Mouse (Mus musculus): Measurements from ENCODE around the gene A730049H05Rik.

Gene A730049H05Rik

DNA sequence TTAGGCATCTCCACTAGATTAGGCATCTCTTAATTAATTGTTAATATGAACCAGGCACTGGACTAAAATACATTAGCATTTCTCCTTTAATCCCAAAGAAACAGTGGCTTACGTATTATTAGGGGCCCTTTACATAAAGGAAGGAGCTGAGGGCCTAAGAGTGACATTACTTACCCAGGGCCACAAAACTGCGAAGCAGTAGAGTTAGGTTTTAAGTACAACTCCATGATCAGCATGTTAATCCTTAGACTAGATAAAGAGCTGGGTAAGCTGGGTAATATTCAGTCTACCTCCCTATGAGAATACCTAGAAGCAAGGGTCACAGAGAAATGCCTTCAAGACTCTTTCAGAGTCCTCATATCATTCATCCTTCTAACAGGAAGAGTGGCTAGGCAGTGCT, 12.9 kb downstream of the A730049H05Rik start:
- no peak for DNase-seq

DNA sequence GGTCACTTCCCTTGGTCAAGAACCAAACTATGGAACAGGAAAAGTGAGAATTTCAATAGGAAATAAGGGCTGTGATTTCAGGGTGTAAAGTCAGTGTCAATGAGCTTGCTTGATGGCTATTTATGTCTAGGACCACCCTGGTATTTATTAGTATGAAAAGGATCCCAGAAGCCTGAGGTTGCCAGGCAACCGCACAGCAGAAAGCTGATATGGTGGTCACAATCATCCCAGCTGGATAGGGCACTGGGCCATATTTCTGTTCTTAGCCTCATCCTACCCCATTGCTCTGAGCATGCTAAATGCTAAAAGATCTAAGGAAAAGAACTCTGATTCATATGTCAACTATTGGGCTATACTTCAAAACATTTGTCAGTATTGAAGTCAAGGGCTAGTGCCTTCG, 14.8 kb downstream of the A730049H05Rik start:
- DNase-seq = no peak

DNA sequence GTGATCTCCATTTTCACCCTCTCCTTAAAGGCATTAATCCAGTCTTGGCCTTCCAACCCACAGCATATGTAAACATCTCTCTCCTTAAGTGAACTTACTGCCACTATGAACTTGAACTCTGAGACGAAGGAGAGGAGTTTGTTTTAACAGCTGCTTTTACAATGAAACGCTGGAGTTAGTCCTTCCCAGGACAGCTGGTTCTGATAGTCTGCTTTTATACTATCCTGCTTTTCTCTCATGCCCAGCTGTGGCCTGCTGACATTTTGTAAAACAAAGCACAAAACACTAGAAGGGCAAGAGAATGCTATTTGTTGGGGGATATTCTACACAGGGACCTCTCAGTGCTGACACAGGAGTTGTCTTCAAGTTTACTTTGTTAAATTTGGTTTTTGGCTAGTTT, 25.7 kb downstream of the A730049H05Rik start:
- DNase-seq = no peak

DNA sequence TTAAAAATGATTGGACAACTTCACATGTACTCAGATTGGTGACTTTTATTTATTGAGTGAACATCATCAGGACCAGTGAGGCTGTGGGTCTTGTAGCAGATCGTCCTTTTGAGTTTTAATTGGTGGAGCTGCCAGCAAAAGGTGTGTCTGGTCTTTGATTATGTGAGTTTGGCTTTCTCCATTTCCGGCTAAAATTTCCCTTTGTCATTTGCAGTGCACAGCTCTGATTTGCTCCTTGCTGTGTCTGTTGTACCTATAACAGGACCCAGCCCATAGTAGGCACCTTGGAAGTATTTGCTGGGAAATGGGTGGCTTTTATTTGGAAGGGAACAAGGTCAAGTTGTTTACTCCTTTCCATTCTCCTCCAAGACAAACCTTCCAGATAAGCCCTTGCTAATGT, 27.2 kb downstream of the A730049H05Rik start:
- DNase-seq = no peak

DNA sequence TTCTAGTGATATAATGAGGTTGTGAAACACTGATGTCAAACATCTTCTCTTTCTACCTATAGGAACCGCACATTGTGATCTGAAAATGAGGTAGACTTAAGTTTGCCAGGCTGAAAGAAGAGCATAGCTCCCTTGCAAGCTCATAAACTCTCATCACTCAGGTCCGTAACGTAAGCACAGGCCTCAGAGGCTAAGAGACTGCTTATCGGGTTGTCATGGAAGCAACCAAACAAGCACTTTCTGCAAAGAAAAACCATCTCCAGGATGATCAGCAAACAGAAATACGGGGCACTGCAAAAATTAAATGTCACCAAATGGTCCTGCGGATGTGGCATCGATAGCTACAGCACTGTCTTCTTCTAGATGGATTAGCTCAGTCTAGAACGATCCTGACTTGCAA, 29.6 kb downstream of the A730049H05Rik start:
- DNase-seq = no peak

DNA sequence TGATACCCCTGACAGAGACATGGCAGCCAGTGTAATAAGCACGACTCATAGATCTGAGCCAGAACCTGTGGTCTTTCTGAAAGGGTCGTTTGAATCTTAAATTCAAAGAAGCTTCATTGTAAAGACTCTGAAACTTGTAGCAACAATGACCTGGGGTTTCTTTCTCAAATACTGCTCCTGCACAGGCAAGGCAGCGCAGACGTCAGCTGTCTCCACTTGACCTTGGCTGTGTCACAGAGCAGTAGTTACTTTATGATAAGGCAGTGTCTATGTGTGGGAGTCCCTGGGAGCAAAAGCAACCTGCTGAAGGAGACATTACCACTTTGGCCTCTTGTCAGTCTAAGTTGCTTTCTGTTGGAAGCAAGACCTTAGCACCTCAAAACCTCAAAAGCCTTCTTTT, 30.3 kb downstream of the A730049H05Rik start:
- DNase-seq = no peak

DNA sequence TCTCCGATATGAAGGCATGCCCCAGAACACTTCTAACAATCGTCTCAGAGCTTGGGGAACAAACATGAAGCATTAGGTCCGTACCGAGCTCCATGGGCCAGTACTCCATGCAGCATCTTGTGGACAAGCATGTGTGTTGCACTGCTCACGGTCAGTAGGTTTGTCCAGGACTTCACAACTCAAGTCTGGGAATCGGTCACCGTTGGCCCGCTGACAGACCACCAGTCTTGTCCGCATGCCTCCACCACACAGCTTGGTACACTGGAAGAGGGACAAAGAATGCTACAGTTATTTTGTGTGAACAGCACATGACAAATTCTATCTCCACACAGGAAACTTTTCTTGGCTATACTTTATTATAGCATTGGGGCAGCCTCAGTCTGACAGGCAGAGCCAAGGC, 32.9 kb downstream of the A730049H05Rik start:
- no peak for DNase-seq

DNA sequence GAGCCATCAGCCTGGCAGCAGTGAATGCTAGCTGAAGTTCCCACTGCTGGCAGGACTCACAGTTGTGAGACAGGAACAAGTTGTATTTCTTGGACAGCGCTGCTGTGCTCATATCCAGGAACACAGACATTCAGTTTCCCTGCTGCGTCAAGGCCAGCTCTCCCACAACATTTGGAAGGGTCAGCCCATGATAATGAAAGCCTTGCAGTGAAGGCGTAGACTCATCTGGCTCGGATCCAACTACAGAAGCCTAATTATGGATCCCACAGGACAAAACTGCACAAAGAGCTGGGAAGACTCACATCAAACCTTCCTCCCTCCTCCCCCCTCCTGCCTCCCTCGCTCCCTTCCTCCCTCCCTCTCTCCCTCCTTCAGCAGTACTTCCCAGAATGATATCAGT, 34.0 kb downstream of the A730049H05Rik start:
- peak; percentile 86 for DNase-seq

DNA sequence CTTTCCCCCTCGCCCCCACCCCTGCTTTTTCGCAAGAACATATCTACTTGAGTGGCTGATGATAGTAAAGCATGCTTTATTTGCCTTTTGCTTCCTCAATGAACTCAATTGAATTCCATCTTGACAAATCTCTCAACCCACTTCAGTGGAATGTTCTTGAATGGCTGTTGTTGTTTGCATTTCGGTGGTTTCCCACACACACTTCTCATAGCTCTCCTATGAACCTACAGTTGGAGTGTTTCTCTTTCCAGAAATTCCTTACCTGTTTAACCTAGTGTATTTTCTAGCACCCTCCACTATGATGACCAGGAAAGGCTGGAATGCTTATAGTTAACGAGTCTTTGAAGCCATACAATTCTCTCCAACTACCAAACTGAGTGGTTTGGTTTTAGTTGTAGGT, 38.6 kb downstream of the A730049H05Rik start:
- DNase-seq = no peak

DNA sequence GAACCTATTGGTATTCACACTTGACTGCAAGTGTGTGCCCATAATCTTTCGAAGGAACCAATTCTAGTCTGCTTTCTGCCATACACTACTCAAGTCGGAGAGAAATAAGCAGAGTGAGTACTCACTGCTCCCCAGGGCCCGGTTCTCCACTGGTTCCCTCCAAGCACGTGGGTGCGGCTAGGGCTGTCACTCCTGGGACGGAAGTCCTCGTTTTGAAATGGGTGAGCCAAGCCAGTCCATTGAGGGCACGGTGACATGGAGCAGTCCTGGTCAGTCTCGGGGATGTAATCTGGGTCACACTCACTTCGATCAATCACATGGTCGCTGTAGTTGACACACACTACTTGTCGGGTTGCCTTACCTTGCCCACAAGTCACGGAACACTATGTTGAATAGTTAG, 41.5 kb downstream of the A730049H05Rik start:
- DNase-seq = no peak

DNA sequence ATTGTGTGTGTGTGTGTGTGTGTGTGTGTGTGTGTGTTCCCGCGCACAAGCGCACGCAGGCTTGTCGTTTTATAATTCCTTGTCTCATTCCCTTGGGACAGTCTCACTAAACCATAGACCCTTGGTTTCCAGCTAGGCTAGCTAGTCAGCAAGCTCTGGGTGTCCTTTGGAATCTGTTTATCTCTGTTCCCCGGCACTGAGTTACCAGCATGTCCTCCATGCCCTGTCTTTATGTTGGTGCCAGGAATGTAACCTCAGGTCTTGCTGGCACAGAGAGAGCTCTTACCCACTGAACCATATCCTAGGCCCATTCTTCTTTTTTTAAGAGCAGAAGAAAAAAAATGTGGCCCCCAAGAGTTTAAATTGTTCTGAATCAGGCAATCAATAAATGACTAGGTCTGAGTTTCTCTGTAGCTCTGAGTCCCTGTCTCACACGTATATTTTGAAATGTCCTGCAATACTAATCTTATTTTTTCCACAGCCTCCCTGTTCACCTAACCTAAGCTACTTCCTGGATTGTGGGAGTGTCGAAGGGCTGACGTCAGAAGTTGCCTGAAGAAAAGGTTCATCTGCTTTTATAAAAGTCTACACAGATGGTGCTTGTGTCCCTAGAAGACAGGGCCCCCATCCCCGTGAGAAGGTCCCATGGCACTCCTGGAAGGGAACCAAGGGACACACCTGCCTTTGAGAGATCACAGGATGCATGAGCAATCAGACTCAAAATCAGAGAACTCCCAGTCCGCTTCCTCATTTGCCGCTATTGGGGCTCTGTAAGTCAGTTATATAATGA, 42.6 kb downstream of the A730049H05Rik start:
- no peak for DNase-seq

DNA sequence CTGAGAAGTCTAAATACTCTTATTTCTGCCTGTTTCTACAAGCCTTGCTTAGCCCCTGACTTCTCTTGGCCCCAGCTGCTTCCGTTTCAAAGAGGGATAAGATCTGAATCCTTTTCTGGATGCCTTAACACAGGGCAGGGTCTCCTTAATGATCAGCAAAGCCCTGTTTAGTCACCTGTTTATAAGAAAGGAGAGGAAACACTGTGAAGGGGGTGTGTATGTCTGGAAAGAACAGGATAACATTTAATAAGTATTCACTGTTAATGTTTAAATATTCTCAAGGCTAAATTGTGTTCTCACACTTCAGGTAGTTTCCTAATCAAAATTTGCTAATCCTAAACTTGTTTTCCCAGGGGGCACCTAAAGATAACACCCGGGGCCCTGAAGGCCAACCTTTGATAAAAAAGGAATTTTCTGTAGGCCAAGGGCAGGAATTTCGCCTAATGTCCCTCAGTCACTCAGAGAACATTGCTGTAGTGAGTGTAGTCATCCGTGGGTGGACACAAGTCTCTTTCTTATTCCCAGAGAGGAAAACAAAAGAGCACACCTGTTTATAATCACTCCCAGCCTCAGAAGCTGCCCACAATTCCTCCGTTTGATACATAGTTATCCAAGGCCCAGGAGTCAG, 44.1 kb downstream of the A730049H05Rik start:
- no peak for DNase-seq

DNA sequence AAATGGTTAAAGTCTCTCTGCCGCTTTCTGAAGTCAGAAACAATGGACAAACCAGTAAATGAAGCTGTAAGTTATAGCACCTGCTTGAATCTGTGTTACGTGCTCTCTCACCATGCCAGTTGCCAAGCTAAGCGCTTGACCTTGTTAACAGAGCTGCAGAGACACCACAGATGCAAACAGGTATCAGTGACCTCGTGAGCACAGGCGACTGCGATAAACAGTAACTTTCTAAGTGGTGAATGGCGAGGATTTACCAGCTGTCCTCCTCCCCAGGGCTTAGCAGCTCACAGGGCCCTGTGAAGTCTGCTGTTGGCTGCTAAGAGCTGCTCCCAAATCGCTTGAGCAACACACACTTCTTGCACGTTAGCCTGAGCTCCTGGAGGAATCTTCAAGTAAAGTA, 46.3 kb downstream of the A730049H05Rik start:
- no peak for DNase-seq

DNA sequence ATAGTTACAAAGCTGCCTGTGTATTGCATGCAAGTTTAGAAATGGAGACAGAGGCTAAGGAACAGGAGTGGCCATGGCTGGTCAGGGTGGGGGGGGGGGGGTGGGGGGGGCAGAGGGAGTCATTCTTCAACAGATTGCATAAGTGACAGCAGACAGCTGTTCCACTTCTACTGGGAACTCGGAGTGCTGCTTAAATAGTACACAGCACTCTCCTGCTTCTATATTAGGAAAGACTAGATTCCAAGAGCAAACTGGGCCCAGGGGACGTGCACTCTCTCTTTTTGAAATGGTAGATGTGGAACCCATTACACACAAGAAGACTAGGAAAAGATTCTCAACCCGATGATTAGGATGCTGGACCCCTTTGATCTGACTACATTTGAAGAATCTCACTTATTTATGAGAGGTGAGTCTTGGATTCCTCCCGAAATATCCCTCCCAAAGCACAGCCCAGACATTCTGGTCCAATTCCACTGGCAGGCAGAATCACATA, 52.9 kb downstream of the A730049H05Rik start, which contains the start of gene Gm15737:
Gene Gm15737, plus strand, starts transcription at position 269 of the 493 bp plus-strand sequence.
- DNase-seq = no peak

DNA sequence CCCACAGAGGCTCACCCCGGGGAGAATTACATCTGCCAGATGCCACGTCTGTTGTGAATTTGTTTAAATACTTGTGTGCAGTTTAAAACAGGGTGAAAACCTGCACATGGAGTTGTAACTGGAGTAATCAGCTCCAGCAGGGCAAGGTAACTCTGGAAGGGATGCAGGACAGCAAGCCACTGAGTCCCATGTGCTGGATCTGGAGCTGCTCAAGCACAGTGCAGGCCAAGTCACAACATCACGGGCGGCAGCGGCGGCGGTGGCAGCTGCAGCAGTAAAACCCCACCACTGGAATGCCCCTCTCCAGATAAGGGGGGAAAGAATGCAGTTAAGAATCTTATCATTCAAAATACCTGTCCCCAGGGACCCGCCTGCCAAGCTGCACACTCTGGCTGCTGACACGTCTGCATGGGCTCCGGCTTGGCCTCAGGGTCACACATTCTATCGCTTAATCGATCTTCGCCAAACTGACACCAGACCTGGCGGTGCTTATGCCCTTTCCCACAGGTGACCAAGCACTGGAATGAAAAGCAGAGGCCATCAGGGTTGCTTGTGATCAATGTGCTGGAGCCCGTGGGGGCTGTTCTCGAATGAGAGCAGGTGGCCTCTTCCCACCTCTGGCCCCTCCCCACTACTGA, 53.4 kb downstream of the A730049H05Rik start:
- DNase-seq = no peak

DNA sequence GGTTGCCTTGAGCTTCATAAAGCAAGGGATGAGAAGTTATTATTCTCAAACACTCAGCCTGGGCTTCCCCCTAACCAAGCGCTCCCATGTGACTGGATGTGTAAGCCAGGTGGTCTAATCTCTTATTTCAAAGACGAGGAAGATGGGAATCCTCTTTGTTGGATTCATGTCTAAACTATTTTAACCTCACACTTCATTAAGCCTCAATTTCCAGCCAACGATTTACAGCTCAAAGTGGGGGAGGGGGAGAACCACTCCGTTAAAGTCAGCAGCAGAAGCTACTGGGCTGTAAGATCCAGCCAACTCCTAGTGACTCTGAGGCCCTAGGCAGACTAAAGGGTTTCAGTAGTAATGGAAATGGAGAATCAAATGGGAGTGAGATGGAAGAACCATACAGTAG, 55.5 kb downstream of the A730049H05Rik start:
- DNase-seq = no peak

DNA sequence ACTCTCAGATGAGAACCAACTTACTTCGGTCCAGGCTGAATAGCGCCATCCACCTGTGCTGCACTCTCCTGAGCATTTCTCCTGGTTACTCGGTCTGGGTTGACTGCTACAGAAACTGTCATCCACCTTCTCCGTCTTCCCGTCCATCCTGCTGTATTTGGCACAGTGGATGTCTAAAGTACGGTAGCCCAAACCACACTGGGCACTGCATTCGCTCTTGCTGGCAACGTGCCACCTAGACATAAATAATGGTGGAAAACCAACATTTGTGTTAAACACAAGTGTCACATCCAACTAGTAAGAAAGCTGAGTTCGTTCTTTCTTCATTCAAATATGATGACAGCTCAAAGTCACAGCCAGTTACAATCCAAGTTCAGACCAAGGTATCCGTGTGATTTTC, 56.5 kb downstream of the A730049H05Rik start:
- no peak for DNase-seq

DNA sequence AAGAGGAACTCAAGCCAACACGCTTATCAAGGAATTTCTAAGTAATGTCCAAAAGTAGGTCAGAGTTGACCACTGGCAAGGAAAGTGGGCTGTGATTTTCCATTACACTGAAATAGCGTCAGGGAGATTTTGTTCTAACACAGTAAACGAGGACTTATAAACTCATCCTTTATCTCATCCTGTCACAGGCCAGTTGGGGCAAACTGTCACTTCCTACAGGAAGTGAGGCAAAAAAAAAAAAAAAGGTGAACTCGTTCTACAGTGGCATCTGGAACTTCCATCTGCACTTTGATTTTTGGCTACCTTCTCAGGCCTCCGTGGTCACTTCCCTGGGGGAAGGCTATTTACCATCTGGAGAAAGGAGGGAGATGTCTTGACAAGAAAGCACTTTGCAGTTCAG, 58.6 kb downstream of the A730049H05Rik start:
- DNase-seq = no peak

DNA sequence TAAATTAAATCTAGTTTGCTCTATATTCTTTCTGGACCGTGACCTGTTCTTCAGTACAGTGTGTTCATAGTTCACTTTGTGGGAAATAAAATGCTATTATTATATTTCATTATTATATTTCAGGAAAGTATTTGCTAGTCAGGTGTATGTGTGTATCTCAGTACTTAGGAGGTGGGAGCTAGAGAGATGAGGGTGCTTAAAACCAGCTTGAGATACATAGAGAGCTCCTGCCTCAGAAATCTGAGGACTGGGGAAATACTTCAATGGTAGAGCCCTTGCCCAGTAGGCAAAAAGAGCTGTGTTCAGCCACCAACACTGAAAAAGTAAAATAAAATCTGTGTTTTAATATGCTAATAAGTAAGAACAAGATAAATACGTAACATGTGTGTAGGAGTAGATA, 59.1 kb downstream of the A730049H05Rik start:
- no peak for DNase-seq

DNA sequence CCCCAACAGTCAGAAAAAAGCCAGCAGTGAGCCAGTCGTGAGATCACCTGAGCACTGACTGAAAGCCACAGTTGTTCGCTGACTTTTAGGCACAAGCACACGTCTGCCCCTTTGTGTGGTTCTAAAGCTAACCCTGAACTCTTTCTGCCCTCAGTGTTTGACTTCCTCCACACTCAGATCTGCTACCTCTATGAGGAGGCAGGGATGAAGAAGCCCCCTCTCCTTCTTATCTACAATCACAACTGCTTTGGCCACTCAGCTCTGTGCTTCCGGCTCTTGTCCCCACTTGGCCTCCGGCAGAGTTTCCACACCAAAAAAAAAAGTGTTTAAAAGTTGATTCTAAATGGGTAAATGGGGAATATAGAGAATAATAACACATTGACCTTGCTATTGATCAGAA, 59.8 kb downstream of the A730049H05Rik start:
- DNase-seq = no peak

DNA sequence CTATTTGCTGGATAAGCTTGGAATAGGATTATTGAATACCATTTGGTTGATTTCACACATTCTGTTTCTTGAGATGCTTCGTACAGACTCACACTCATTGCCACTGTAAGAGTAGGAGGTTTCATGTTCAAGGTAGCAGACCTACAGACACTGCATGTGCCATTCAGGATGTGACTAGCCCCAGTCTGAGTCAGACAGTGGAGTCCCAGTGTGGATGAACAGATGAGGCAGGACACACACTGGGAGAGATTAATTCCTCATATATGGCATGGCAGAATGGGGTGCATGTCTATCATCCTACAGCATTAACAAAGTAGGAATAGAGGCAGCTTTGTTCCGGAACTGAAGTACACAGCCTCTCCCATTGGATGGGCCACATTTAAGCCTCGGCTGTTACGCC, 61.0 kb downstream of the A730049H05Rik start:
- no peak for DNase-seq

DNA sequence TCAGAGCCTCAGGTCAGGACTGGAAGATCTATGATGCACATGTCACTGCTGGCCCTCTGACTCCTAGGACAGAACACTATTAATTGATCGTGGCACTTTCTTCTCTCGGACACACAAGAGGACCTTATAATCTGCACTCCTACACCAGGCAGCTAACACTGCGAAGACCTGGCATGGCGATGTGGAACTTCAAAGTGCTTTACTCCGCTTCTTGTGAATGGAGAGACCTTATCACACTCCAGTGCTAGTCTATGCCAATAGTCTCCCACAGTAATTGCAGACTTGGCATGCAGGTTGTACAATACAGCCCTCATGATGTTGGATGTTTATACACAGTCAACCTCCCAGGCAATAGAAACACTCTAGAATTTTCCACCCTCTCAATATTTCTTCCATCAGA, 62.5 kb downstream of the A730049H05Rik start:
- DNase-seq = no peak

DNA sequence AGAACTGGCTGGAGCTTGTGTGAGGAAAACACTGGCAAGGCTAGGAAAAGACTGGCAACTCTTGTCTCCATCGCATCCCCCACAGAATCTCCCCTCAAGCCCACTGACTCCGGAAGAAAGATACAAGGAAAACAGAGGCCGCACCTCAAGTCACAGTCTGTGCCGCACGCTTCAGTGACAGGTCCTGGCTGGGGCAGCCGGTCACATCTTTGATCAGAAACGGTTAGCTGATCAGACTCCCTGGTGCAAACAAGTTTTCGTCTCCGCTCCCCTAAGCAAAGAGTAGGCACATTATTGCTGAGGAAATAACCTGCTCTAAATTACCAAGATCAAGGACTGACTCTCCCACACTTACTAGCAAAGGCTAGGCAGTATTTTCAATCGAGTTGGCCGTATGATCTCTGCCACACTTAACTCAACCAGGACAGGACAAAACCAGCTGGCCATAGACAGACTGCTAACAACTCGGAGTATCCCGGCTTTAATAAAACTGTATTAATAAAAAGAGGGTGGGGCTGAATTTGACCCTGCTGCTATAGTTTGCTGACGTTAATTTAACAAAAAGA, 63.5 kb downstream of the A730049H05Rik start:
- DNase-seq = no peak

DNA sequence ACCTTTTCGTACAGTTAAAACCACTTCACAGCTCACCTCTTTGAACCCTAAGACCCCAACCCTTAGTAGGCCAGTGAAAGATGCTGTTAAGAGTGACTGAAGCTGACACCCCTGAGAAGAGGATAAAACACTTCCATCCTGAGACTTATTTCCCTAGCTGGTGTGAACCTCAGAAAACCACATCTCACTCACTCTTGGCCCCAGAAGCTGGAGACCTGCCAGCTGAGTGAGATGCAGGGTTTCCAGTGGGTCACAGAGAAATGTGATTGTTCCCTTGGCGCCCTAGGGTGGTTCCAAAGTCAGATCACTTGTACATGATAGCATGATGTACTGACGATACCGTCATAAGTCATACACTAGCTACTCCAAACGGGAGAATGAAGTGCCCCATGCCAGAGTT, 66.2 kb downstream of the A730049H05Rik start:
- no peak for DNase-seq
